Mouse (Mus musculus) small intestine, adult 2 months (tissue): Measurements from ENCODE around the gene Dok5.

Experiments
- CTCF ChIP-seq: fragments of 200-500 bp; IDR thresholded peaks from 2 replicates; pipeline ENCODE4 v1.5.1; 2012; ENCODE audit warnings: low read depth, mild to moderate bottlenecking, control low read depth, inconsistent platforms, low read length, moderate library complexity, mixed read lengths; ENCODE audit not compliant: insufficient replicate concordance, insufficient read length; ENCODE audit errors: extremely low read depth
- POLR2A ChIP-seq: fragments of 200-500 bp; IDR thresholded peaks from 2 replicates; pipeline ENCODE4 v1.6.1; 2012; ENCODE audit warnings: low read depth, mild to moderate bottlenecking, control low read depth, inconsistent platforms, low read length, moderate library complexity

DNA sequence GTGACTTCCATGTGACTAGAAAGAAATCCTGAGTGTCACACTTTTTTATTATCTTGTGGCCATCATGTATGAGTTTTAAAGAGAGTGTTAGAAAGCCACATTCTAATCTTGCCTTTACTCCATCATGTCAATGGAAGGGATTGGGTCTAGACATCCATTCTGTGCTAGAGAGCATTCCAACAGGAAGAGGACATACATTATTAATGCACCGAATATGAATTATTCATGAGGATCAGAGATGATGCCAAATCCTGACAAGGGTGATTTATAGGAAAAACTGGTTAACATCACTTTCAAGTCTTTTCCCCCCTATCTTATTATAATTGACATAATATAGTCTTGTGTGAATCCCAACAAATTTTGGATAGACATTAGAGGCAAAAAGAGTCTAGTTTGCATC, 2.1 kb downstream of the Dok5 start:
- TF ChIP-seq CTCF (no peak), POLR2A (no peak)
